Mouse (Mus musculus) midbrain, embryonic 12.5 days (tissue): ENCODE measurements around the gene Wdr24. TPM values are rescaled to one million over a fixed set of nuclear protein-coding genes. Genes with fewer than 3 reads are reported as not detected.
A peak's percentile ranks its signal among the peaks of the same experiment; 100 is the strongest.

Source experiments
- ATAC-seq: fragments of 200-750 bp; cut with Nextera tagmentation; 2 replicates; pipeline ENCODE4 v1.8.0; 2017; ENCODE audit warnings: low read depth, moderate TSS enrichment, moderate library complexity; ENCODE audit not compliant: low FRiP score
- H3K27ac ChIP-seq: fragments of 300-500 bp; sonication (generic); replicated peaks from 2 replicates; pipeline ENCODE4 v1.5.1; 2016; ENCODE audit warnings: mild to moderate bottlenecking
- H3K27me3 ChIP-seq: fragments of 300-500 bp; sonication (generic); 2 replicates; pipeline ENCODE4 v1.6.1; 2016; ENCODE audit warnings: mild to moderate bottlenecking
- H3K36me3 ChIP-seq: fragments of 300-500 bp; sonication (generic); 2 replicates; pipeline ENCODE4 v1.6.1; 2016
- H3K4me1 ChIP-seq: fragments of 300-500 bp; sonication (generic); 2 replicates; pipeline ENCODE4 v1.6.1; 2016
- H3K4me2 ChIP-seq: fragments of 300-500 bp; sonication (generic); replicated peaks from 2 replicates; pipeline ENCODE4 v1.6.1; 2016; ENCODE audit warnings: mild to moderate bottlenecking, moderate library complexity
- H3K4me3 ChIP-seq: fragments of 300-500 bp; sonication (generic); 2 replicates; pipeline ENCODE4 v1.5.1; 2016; ENCODE audit warnings: mild to moderate bottlenecking
- H3K9ac ChIP-seq: fragments of 300-500 bp; sonication (generic); replicated peaks from 2 replicates; pipeline ENCODE4 v1.6.1; 2016; ENCODE audit warnings: mild to moderate bottlenecking, moderate library complexity
- H3K9me3 ChIP-seq: fragments of 300-500 bp; sonication (generic); 2 replicates; pipeline ENCODE4 v1.6.1; 2016; ENCODE audit warnings: mild to moderate bottlenecking
- WGBS: fragments of 180-500 bp; shearing (Covaris S2); methylation state at CpG from one replicate; pipeline ENCODE4 v1.1.7; 2016; 5-methylcytosine and 5-hydroxymethylcytosine counted together
- polyA plus RNA-seq: library from polyadenylated mRNA; unstranded; fragments of >200 nt; fragmentation: Nextera tagmentation; extraction: Ambion mirVana; gene quantifications from 2 replicates; pipeline ENCODE4 v1.2.1, GENCODE M21; 2016

Gene Wdr24
- 28.3 and 28.5 TPM in 2 replicates for polyA plus RNA-seq

- Histone ChIP-seq H3K9ac (peak within 1 kb of the TSS; percentile 75), H3K9me3 (no peaks in the 10 kb centered on the region), H3K4me3 (peak within 1 kb of the TSS; percentile 60), H3K27ac (peak within 1 kb of the TSS; percentile 43; the same call in 1 of the 2 replicates), H3K27me3 (peaks cover 30% of the 10 kb centered on the region), H3K4me1 (peaks cover 41% of the 10 kb centered on the region), H3K4me2 (peak within 1 kb of the TSS; percentile 95), H3K36me3 (peaks cover 24% of the 10 kb centered on the region)
- ATAC-seq = peak; percentile 57
- under 1% methylated on average over 18 of the region's 18 CpGs for WGBS
Measured at GRCm38 (mm10) chr17:25823452-25823851, at the start of gene Wdr24. TSS of gene Wdr24 (plus strand) at chr17:25823627.

DNA sequence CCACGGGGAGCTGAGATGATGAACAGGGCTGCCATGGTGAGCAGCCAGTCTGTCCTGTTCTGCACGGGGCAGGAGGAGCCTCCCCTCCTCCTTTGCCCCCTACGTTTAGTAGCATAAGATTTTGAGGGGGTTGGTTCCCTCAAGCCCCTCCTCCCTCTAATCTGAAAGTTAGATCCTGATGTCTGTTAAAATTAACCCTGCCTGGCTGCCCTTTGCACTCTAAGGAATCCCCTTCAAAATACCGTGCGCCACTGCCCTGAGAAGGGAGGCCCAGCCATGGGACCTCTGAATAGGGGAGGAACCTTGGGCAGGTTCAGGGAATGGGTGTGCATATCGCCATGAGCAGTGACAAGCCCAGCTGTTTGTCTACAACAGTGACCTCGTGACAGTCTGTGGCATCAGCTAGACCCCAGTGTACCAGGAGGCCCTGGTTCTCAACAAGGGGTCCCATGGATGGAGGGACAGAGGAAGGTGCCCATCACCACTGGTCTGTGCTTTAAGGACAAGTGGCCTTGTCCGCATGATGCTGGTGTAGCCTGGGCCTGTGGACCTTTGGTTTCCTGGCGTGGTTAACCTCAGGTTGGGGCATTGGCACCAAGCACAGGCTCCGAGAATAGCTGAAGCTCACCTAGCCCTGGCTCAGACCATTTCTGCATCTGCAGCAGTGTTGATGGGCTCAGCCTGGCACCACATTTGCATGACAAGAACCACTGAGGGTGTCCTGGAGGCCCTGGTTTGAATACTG is 47.9 kb upstream of the Wdr24 start:
- H3K4me1 ChIP-seq = peaks cover 10% of the 10 kb centered on the region
- peaks cover 5% of the 10 kb centered on the region; the same call in 1 of the 2 replicates for H3K27me3 ChIP-seq
- H3K27ac ChIP-seq = no peak overlapping the region
- no peak overlapping the region for H3K4me3 ChIP-seq
- H3K4me2 ChIP-seq = no peak overlapping the region
- ATAC-seq = no peak
- WGBS = 80% methylated on average over 10 of the region's 10 CpGs
- H3K9me3 ChIP-seq = no peaks in the 10 kb centered on the region
- H3K36me3 ChIP-seq = peaks cover 19% of the 10 kb centered on the region
- H3K9ac ChIP-seq = no peak overlapping the region

GRCm38 (mm10) chr17:25777948-25778347 is 45.5 kb upstream of the Wdr24 start:
- 95% methylated on average over 5 of the region's 5 CpGs for WGBS
- no peak overlapping the region for H3K4me2 ChIP-seq
- no peaks in the 10 kb centered on the region for H3K27me3 ChIP-seq
- H3K9ac ChIP-seq = no peak overlapping the region
- H3K4me1 ChIP-seq = peaks cover 11% of the 10 kb centered on the region
- H3K9me3 ChIP-seq = no peaks in the 10 kb centered on the region
- peaks cover 44% of the 10 kb centered on the region for H3K36me3 ChIP-seq
- no peak overlapping the region for H3K27ac ChIP-seq
- no peak for ATAC-seq
- H3K4me3 ChIP-seq = no peak overlapping the region

DNA sequence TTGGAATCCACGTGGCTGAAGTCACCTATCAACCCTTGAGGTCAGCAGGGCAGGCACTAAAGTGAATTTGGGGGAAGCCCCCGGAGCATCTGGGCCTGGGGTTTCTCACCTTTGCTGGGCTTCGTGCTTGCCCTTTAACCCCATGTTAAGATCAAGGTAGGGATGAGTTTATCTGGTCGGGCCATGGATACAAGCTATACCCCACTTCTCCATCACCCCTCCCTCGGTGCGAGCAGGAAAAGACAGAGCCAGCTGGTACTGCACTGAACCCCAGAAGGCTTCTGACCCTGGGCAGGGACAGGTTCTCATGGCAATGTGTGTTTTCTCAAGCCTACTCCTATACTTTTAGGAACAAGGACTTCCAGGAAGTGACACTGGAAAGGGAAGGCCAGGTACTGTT is 42.1 kb upstream of the Wdr24 start:
- Histone ChIP-seq H3K4me2 (no peak overlapping the region), H3K4me1 (peaks cover 24% of the 10 kb centered on the region), H3K4me3 (no peak overlapping the region), H3K27ac (no peak overlapping the region), H3K9me3 (no peaks in the 10 kb centered on the region), H3K9ac (no peak overlapping the region), H3K27me3 (no peaks in the 10 kb centered on the region), H3K36me3 (peaks cover 55% of the 10 kb centered on the region)
- WGBS = 97% methylated on average over 6 of the region's 6 CpGs
- ATAC-seq = no peak

GRCm38 (mm10) chr17:25783086-25783485 is 40.3 kb upstream of the Wdr24 start:
- H3K27ac ChIP-seq = no peak overlapping the region
- no peak overlapping the region for H3K4me3 ChIP-seq
- H3K36me3 ChIP-seq = peaks cover 53% of the 10 kb centered on the region
- H3K4me2 ChIP-seq = peak overlapping the region; percentile 68
- 88% methylated on average over 7 of the region's 7 CpGs for WGBS
- H3K27me3 ChIP-seq = no peaks in the 10 kb centered on the region
- H3K4me1 ChIP-seq = peaks cover 24% of the 10 kb centered on the region
- no peaks in the 10 kb centered on the region for H3K9me3 ChIP-seq
- no peak for ATAC-seq
- H3K9ac ChIP-seq = 0 out of 2 replicates have a peak overlapping the region, but pooled peaks have one; percentile 78

- H3K36me3 ChIP-seq = peaks cover 59% of the 10 kb centered on the region
- no peaks in the 10 kb centered on the region for H3K27me3 ChIP-seq
- no peak for ATAC-seq
Measured at GRCm38 (mm10) chr17:25783861-25784574, 39.4 kb upstream of the Wdr24 start.

GRCm38 (mm10) chr17:25785281-25785745 is 38.1 kb upstream of the Wdr24 start, which contains the start of gene Haghl:
TSS of gene Haghl (minus strand) at chr17:25785673.
- H3K36me3 ChIP-seq = peaks cover 60% of the 10 kb centered on the region
- ATAC-seq = peak; percentile 80
- peak within 1 kb of the TSS; percentile 68 for H3K4me2 ChIP-seq
- H3K9me3 ChIP-seq = no peaks in the 10 kb centered on the region
- peak within 1 kb of the TSS; percentile 78 for H3K9ac ChIP-seq
- peak within 1 kb of the TSS; percentile 85 for H3K27ac ChIP-seq
- peaks cover 24% of the 10 kb centered on the region for H3K4me1 ChIP-seq
- peak within 1 kb of the TSS; percentile 60 for H3K4me3 ChIP-seq
- H3K27me3 ChIP-seq = no peaks in the 10 kb centered on the region
- under 1% methylated on average over 23 of the region's 23 CpGs for WGBS

More at GRCm38 (mm10) chr17:25783861-25784574, 39.4 kb upstream of the Wdr24 start:
- WGBS = 85% methylated on average over 15 of the region's 15 CpGs
- peaks cover 24% of the 10 kb centered on the region for H3K4me1 ChIP-seq
- no peak overlapping the region for H3K27ac ChIP-seq
- peak overlapping the region; percentile 60 for H3K4me3 ChIP-seq
- H3K9me3 ChIP-seq = no peaks in the 10 kb centered on the region
- H3K4me2 ChIP-seq = peak overlapping the region; percentile 68
- H3K9ac ChIP-seq = peak overlapping the region; percentile 78

GRCm38 (mm10) chr17:25786280-25786679 is 37.1 kb upstream of the Wdr24 start, which contains the start of gene Ccdc78:
TSS of gene Ccdc78 (plus strand) at chr17:25786580.
- no peaks in the 10 kb centered on the region for H3K27me3 ChIP-seq
- WGBS = 87% methylated on average over 3 of the region's 3 CpGs
- ATAC-seq = no peak
- H3K9me3 ChIP-seq = no peaks in the 10 kb centered on the region
- H3K4me1 ChIP-seq = peaks cover 34% of the 10 kb centered on the region
- H3K4me3 ChIP-seq = peak within 1 kb of the TSS; percentile 60
- peak within 1 kb of the TSS; percentile 85 for H3K27ac ChIP-seq
- H3K4me2 ChIP-seq = peak within 1 kb of the TSS; percentile 68
- H3K36me3 ChIP-seq = peaks cover 54% of the 10 kb centered on the region
- peak within 1 kb of the TSS; percentile 78 for H3K9ac ChIP-seq

DNA sequence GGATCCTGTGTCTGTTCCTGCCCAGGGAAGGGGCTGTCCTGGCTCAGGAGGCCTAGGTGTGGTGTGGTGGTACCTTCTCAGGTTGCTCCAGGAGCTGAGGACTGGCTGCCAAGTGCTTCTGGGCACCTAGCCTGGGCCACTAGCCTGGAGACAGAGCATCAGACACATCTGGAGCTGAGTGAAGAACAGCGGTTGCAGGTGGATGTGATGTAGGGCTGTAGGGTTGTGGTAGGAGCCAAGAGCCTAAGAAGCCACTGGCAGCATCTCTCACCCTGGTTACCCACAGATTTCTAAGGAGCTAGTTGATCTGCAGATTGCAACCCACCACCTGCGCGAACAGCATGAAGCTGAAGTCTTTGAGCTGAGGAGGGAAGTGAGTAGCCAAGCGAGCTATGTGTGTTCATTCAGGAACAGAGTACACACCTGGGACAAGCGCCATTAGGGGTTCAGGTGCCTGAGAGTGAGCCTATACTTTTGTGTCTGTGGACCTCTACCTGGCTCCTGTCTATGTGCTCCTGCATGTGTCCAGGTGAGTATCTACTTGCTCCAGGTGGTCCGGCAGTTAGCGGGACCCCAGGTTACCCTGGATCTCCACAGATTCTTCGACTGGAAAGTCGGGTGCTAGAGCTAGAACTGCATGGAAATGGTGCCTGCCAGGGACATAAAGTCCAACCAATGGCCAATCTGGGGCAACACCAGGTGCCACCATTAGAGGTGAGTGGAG is 36.5 kb upstream of the Wdr24 start:
- WGBS = 95% methylated on average over 9 of the region's 9 CpGs
- ATAC-seq = no peak
- H3K4me1 ChIP-seq = peaks cover 40% of the 10 kb centered on the region
- H3K27me3 ChIP-seq = no peaks in the 10 kb centered on the region
- H3K4me2 ChIP-seq = no peak overlapping the region
- H3K9ac ChIP-seq = no peak overlapping the region
- H3K9me3 ChIP-seq = no peaks in the 10 kb centered on the region
- H3K4me3 ChIP-seq = no peak overlapping the region
- peaks cover 47% of the 10 kb centered on the region for H3K36me3 ChIP-seq
- no peak overlapping the region for H3K27ac ChIP-seq

DNA sequence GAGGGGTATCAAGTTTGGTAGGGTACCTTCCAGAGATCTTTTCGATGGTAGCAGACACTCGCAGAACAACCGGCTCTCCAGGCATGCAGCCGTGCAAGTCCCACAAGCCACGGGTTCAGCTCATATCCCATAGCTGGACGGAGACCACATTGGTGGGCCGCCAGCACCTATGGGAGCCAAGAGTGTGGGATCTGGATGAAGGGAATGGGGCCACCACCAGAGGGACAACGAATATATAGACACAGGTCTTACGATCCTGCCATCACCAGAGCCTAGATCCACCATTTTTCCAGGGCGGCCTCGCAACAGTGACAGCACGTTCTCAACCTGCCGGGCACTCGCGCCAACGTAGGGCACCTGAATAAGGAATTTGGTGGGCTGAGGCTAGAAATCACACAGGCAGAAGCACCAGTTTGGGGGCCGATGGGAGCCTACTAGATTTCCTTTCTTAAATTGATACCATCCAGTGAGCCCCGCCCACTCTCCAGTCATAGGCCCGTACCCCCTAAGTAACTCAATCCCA is 32.0 kb upstream of the Wdr24 start:
- Histone ChIP-seq H3K9me3 (no peaks in the 10 kb centered on the region), H3K4me3 (peak overlapping the region; percentile 69), H3K4me2 (peak overlapping the region; percentile 90), H3K27me3 (no peaks in the 10 kb centered on the region), H3K9ac (peak overlapping the region; percentile 83), H3K4me1 (peaks cover 56% of the 10 kb centered on the region), H3K36me3 (peaks cover 26% of the 10 kb centered on the region), H3K27ac (peak overlapping the region; percentile 93)
- no peak for ATAC-seq
- 20% methylated on average over 19 of the region's 19 CpGs for WGBS

DNA sequence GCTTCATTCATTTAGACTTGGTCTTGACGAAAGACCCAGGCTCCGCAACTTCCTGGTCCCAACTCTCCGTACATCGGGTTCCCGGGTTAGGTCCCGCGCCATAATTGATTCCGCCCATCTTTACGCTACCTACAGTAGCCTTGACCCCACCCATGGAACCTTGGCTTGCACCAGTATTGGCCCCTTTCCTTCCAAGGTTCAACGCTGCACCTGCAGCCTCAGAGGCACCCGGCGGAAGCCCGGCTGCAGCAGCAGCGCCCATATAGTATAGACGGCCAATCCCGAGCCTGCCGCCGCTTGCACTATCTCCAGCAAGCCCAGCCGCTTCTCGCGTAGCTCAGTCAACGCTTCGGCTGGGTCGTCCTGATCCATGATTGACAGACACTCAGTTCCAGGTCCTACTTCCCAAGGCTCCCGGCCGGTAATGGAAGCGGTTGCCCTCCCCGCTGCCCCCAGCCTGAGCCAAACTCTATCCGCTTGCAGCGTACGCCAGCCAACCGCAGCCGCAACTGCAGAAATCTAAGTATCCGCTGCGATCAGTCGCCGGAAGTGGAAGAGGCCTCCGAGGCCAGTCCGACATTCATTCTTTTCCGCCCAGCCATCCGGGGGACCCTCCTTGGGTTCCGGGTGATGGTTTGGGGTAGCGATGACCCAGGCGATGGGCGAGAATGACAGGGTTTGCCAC is 31.4 kb upstream of the Wdr24 start:
- Histone ChIP-seq H3K4me2 (peak overlapping the region; percentile 90), H3K36me3 (peaks cover 26% of the 10 kb centered on the region), H3K9ac (peak overlapping the region; percentile 83), H3K27ac (peak overlapping the region; percentile 93), H3K9me3 (no peaks in the 10 kb centered on the region), H3K27me3 (no peaks in the 10 kb centered on the region), H3K4me3 (peak overlapping the region; percentile 69), H3K4me1 (peaks cover 57% of the 10 kb centered on the region)
- under 1% methylated on average over 45 of the region's 45 CpGs for WGBS
- peak; percentile 24 for ATAC-seq
